Mouse (Mus musculus): Measurements from ENCODE around the gene Garnl3. TPM values are rescaled to one million over a fixed set of nuclear protein-coding genes. Genes with fewer than 3 reads are reported as not detected.

The Garnl3 gene
- polyA plus RNA-seq, 1 experiment from 2014 or later: 15.7 TPM

- H3K4me2 ChIP-seq: no peak overlapping the region
- no peak overlapping the region for H3K9ac ChIP-seq (replicated peaks)
- H3K27ac ChIP-seq: no peak overlapping the region
- H3K9me3 ChIP-seq: no peaks in the 10 kb centered on the region
- no peaks in the 10 kb centered on the region for H3K36me3 ChIP-seq
- no peaks in the 10 kb centered on the region for H3K27me3 ChIP-seq
- no peak overlapping the region for H3K4me3 ChIP-seq (replicated peaks)
- ATAC-seq (ENCODE audit: insufficient number of reproducible peaks, insufficient read depth, low FRiP score, low TSS enrichment, low read depth): no peak
- WGBS: 49% methylated on average over 3 of the region's 3 CpGs
- no peaks in the 10 kb centered on the region for H3K4me1 ChIP-seq (replicated peaks)
Observed at GRCm38 (mm10) chr2:33047360-33047759, 84.1 kb downstream of the Garnl3 start.

DNA sequence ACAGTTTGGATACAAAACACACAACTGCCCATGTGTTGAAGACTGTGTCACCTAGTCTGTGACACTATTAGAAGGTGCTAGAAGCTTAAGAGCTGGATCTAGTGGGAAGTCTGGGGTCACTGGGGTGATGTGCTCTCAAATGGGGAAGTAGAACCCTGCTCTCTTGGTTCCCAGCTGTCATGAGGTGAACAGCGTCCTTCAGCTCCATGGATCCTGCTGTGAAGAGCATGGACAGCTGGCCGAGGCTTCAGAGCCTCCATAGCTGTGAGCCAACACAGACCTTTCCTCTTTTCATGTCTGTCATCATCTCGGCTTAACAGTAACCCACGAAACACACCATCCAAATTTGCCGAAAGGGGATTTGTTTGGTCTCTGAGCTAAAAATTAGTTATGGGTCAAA, 84.5 kb downstream of the Garnl3 start:
- Histone ChIP-seq H3K9me3 (no peaks in the 10 kb centered on the region), H3K27me3 (no peaks in the 10 kb centered on the region), H3K27ac (no peak overlapping the region), H3K4me1 (replicated peaks) (no peaks in the 10 kb centered on the region), H3K4me2 (no peak overlapping the region), H3K9ac (replicated peaks) (no peak overlapping the region), H3K4me3 (replicated peaks) (no peak overlapping the region), H3K36me3 (no peaks in the 10 kb centered on the region)
- 72% methylated on average over 5 of the region's 5 CpGs for WGBS
- no peak for ATAC-seq (ENCODE audit: insufficient number of reproducible peaks, insufficient read depth, low FRiP score, low TSS enrichment, low read depth)

GRCm38 (mm10) chr2:33045899-33046298, 85.6 kb downstream of the Garnl3 start:
- 72% methylated on average over 3 of the region's 3 CpGs for WGBS
- Histone ChIP-seq H3K27me3 (no peaks in the 10 kb centered on the region), H3K4me3 (replicated peaks) (no peak overlapping the region), H3K4me2 (no peak overlapping the region), H3K9ac (replicated peaks) (no peak overlapping the region), H3K4me1 (replicated peaks) (no peaks in the 10 kb centered on the region), H3K27ac (no peak overlapping the region), H3K36me3 (no peaks in the 10 kb centered on the region), H3K9me3 (no peaks in the 10 kb centered on the region)
- ATAC-seq (ENCODE audit: insufficient number of reproducible peaks, insufficient read depth, low FRiP score, low TSS enrichment, low read depth): no peak

DNA sequence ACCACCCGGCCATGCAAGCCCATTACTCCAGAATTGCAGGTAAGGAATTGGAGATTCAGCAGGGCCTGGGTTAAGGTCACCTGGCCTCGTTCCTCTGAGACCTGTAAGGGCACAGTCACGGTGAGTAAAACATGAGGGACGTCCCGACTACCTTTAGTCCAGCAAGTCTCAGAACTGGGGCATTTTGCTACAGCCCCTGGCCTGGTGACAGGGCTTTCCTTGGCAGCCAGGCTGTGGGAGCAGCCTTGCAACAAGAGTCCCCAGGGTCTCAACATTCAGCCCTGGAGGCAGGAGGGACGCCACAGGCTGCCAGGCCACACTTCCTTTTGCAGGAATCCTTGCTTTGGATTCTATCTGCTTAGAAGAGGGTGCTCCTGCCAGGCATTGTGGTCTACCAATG, 88.7 kb downstream of the Garnl3 start:
- no peaks in the 10 kb centered on the region for H3K9me3 ChIP-seq
- H3K27ac ChIP-seq: no peak overlapping the region
- no peak for ATAC-seq (ENCODE audit: insufficient number of reproducible peaks, insufficient read depth, low FRiP score, low TSS enrichment, low read depth)
- H3K4me1 ChIP-seq (replicated peaks): no peaks in the 10 kb centered on the region
- H3K4me3 ChIP-seq (replicated peaks): no peak overlapping the region
- no peak overlapping the region for H3K4me2 ChIP-seq
- H3K36me3 ChIP-seq: no peaks in the 10 kb centered on the region
- H3K27me3 ChIP-seq: no peaks in the 10 kb centered on the region
- WGBS: 76% methylated on average over 6 of the region's 6 CpGs
- no peak overlapping the region for H3K9ac ChIP-seq (replicated peaks)

DNA sequence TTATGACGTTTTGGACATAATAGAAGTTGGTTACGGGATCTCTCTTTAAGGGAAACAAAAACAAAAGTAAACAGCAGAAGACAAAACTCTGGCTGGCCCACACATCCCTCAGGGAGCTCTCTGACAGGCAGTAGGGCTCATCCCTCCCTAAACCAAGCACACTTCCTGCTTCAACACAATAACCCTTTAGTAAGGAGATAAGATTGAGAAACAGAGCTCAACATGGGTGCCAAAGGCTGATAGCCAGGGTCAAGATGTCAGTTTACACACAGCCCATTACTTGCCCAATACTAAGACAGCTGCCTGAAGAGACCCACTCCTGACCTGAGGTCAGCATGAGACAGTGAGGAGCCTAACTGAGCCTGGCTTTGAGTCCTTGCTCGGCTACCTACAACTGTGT, 89.9 kb downstream of the Garnl3 start:
- ATAC-seq (ENCODE audit: insufficient number of reproducible peaks, insufficient read depth, low FRiP score, low TSS enrichment, low read depth): no peak
- no peak overlapping the region for H3K4me3 ChIP-seq (replicated peaks)
- 71% methylated on average over 3 of the region's 3 CpGs for WGBS
- H3K4me1 ChIP-seq (replicated peaks): no peaks in the 10 kb centered on the region
- H3K9ac ChIP-seq (replicated peaks): no peak overlapping the region
- no peaks in the 10 kb centered on the region for H3K27me3 ChIP-seq
- H3K4me2 ChIP-seq: no peak overlapping the region
- no peak overlapping the region for H3K27ac ChIP-seq
- no peaks in the 10 kb centered on the region for H3K9me3 ChIP-seq
- H3K36me3 ChIP-seq: no peaks in the 10 kb centered on the region

DNA sequence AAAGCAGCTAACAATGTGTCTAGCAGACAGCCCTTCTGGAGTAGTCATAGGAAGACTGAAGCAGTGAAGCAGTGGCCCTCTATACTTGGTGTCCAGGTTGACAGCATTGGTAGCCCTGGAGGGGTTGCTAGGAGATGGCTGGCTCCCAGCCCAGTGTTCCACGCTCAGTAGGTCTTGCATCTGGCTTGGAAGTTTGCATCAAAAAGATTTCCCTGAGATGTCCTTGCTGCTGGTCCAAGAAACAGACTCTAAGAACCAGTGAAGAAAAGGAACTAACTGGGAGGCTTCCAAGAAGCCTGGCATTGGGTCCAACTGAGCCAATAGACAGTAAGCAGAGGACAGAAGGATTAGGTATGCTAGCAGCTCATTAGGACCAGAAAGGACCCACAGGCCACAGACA, 94.0 kb downstream of the Garnl3 start:
- no peaks in the 10 kb centered on the region for H3K27me3 ChIP-seq

DNA sequence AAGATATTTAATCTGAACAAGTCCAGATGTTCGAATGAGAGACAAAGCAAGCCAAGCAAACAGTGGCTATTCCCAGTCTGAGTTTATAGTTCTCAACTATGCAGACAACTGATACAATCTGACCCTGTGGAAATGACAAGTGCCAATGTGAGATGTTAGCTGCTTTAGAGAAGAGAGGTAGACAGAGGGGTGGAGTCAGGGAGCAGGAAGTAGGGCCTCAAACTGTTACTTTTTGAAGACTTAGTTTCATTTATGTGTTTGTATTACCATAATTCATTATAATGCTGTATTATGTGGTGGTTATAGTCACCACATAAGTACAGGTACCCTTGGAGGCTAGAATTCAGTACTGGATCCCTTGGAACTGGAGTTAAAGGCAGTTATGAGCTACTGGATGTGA, 96.2 kb downstream of the Garnl3 start:
- no peak for ATAC-seq (ENCODE audit: insufficient number of reproducible peaks, insufficient read depth, low FRiP score, low TSS enrichment, low read depth)
- Histone ChIP-seq H3K4me3 (replicated peaks) (no peak overlapping the region), H3K9ac (replicated peaks) (no peak overlapping the region), H3K36me3 (no peaks in the 10 kb centered on the region), H3K4me1 (replicated peaks) (no peaks in the 10 kb centered on the region), H3K9me3 (no peaks in the 10 kb centered on the region), H3K4me2 (no peak overlapping the region), H3K27me3 (no peaks in the 10 kb centered on the region), H3K27ac (no peak overlapping the region)
- WGBS: 70% methylated on average over 1 of the region's 1 CpGs

More for the DNA sequence above, 94.0 kb downstream of the Garnl3 start:
- H3K27ac ChIP-seq: no peak overlapping the region
- H3K9ac ChIP-seq (replicated peaks): no peak overlapping the region
- WGBS: 87% methylated on average over 1 of the region's 1 CpGs
- no peak overlapping the region for H3K4me2 ChIP-seq
- no peaks in the 10 kb centered on the region for H3K36me3 ChIP-seq
- H3K4me1 ChIP-seq (replicated peaks): no peaks in the 10 kb centered on the region
- ATAC-seq (ENCODE audit: insufficient number of reproducible peaks, insufficient read depth, low FRiP score, low TSS enrichment, low read depth): no peak
- no peaks in the 10 kb centered on the region for H3K9me3 ChIP-seq
- H3K4me3 ChIP-seq (replicated peaks): no peak overlapping the region

DNA sequence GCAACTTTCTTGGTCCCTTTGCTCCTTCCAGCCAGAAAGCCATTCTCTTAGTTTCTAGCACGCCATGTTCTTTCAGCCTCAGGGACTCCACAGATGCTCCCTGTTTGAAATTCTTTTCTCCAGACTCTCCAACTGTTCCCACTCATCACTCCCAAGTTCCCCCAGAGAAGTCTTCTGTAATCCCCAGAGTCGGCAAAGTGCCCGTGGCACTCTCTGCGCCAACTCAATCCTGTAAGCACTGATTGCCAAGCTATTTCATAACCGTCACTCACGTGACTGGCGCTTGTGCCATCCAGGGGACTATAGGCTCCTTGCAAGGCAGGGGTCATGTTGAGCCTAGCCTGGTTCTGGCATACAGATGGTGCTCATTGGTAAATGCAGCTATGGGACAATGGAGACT, 98.2 kb downstream of the Garnl3 start:
- WGBS: 91% methylated on average over 7 of the region's 7 CpGs
- no peak for ATAC-seq (ENCODE audit: insufficient number of reproducible peaks, insufficient read depth, low FRiP score, low TSS enrichment, low read depth)
- no peaks in the 10 kb centered on the region for H3K4me1 ChIP-seq (replicated peaks)
- H3K27ac ChIP-seq: no peak overlapping the region
- no peaks in the 10 kb centered on the region for H3K9me3 ChIP-seq
- H3K9ac ChIP-seq (replicated peaks): no peak overlapping the region
- H3K4me3 ChIP-seq (replicated peaks): no peak overlapping the region
- H3K27me3 ChIP-seq: no peaks in the 10 kb centered on the region
- no peaks in the 10 kb centered on the region for H3K36me3 ChIP-seq
- no peak overlapping the region for H3K4me2 ChIP-seq

DNA sequence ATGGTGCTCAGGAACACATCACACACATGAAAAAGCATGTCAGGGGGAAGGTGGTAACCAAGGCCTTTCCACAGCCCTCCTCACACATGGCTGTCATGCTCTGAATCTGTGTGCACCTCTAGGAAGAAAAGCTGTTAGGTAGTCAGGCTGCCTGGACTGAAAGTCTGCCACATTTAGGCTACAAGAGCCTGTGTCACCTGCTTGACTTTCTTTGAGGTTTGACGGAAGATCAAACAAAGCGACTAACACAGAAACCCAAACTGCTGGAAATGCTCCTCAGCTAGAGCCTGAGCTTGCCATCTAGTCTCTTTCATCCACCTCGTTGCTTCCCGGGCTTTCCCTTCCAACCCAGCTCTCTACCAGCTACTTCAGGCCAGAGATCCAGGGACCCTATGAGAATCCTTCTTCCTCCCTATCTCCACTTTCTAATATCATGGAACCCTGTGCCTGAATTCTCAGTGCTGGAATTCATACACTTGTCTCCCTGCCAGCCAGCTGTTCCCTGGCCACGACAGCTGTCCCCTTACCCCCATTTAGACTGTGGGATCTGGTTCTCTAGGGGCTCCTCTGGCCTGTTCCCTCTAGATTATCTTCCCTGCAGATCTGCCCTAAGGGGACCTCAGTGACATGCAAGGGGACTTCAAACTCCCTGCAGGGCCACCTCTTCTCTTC, 98.9 kb downstream of the Garnl3 start:
- Histone ChIP-seq H3K27me3 (no peaks in the 10 kb centered on the region), H3K9me3 (no peaks in the 10 kb centered on the region), H3K4me2 (no peak overlapping the region), H3K4me1 (replicated peaks) (no peaks in the 10 kb centered on the region), H3K27ac (no peak overlapping the region), H3K36me3 (no peaks in the 10 kb centered on the region), H3K4me3 (replicated peaks) (no peak overlapping the region), H3K9ac (replicated peaks) (no peak overlapping the region)
- ATAC-seq (ENCODE audit: insufficient number of reproducible peaks, insufficient read depth, low FRiP score, low TSS enrichment, low read depth): no peak
- 76% methylated on average over 5 of the region's 5 CpGs for WGBS

- Histone ChIP-seq H3K4me1 (replicated peaks) (no peaks in the 10 kb centered on the region), H3K27ac (no peak overlapping the region), H3K9me3 (no peaks in the 10 kb centered on the region), H3K27me3 (no peaks in the 10 kb centered on the region), H3K4me3 (replicated peaks) (no peak overlapping the region), H3K36me3 (peaks cover 4% of the 10 kb centered on the region; the same call in 1 of the 2 replicates), H3K9ac (replicated peaks) (no peak overlapping the region), H3K4me2 (no peak overlapping the region)
- WGBS: 88% methylated on average over 4 of the region's 4 CpGs
- no peak for ATAC-seq (ENCODE audit: insufficient number of reproducible peaks, insufficient read depth, low FRiP score, low TSS enrichment, low read depth)
Observed at GRCm38 (mm10) chr2:33025040-33025439, 106.4 kb downstream of the Garnl3 start.

GRCm38 (mm10) chr2:33024564-33024963, 106.9 kb downstream of the Garnl3 start:
- no peak for ATAC-seq (ENCODE audit: insufficient number of reproducible peaks, insufficient read depth, low FRiP score, low TSS enrichment, low read depth)
- H3K27me3 ChIP-seq: no peaks in the 10 kb centered on the region
- H3K9me3 ChIP-seq: no peaks in the 10 kb centered on the region
- 75% methylated on average over 10 of the region's 10 CpGs for WGBS
- no peak overlapping the region for H3K9ac ChIP-seq (replicated peaks)
- no peak overlapping the region for H3K27ac ChIP-seq
- peaks cover 4% of the 10 kb centered on the region; the same call in 1 of the 2 replicates for H3K36me3 ChIP-seq
- no peak overlapping the region for H3K4me2 ChIP-seq
- H3K4me1 ChIP-seq (replicated peaks): no peaks in the 10 kb centered on the region
- H3K4me3 ChIP-seq (replicated peaks): no peak overlapping the region

GRCm38 (mm10) chr2:33022846-33023245, 108.6 kb downstream of the Garnl3 start:
- no peak overlapping the region for H3K9ac ChIP-seq (replicated peaks)
- no peaks in the 10 kb centered on the region for H3K9me3 ChIP-seq
- H3K4me2 ChIP-seq: no peak overlapping the region
- H3K27ac ChIP-seq: no peak overlapping the region
- H3K36me3 ChIP-seq: peaks cover 4% of the 10 kb centered on the region; the same call in 1 of the 2 replicates
- no peaks in the 10 kb centered on the region for H3K27me3 ChIP-seq
- no peak for ATAC-seq (ENCODE audit: insufficient number of reproducible peaks, insufficient read depth, low FRiP score, low TSS enrichment, low read depth)
- 72% methylated on average over 6 of the region's 6 CpGs for WGBS
- no peak overlapping the region for H3K4me3 ChIP-seq (replicated peaks)
- H3K4me1 ChIP-seq (replicated peaks): no peaks in the 10 kb centered on the region

Measured in limb, embryonic 12.5 days (tissue).